In genomic region chr10:20827473-20827872, GRCm38 (mm10) we compare ENCODE assay signal across 12 mouse cellular contexts.
"Had no signal": no experiment of that assay in that cellular context is flagged by ENCODE, and none has a peak within 500 bp of the region (broad histone marks: within the 10 kb centered on the region; RNA-seq: fewer than 3 reads in every experiment).

No protein-coding gene starts in this region.

- DNase-seq: kidney, adult 11 months; kidney, adult 8-10 months; kidney, postnatal 14 days; kidney, postnatal 4 days; liver, embryonic 13.5 days; lung, adult 2 months; lung, postnatal 14 days; lung, postnatal 4 days; retina, postnatal 1 day; thymus, adult 18-20 months; thymus, postnatal 36 days had no signal

- ATAC-seq: midbrain, embryonic 15.5 days had no signal
